Mouse (Mus musculus) myocyte (in vitro differentiated cells): ENCODE data around the gene Gstm4. TPM values are rescaled to one million over a fixed set of nuclear protein-coding genes. Genes with fewer than 3 reads are reported as not detected.

Experiments used
- polyA plus RNA-seq: library from polyadenylated mRNA; unstranded; fragments of >200 nt; fragmentation: generic; extraction: Trizol; gene quantifications from one replicate; pipeline ENCODE4 v1.2.1, GENCODE M21; 2012; ENCODE audit warnings: missing spikeins

Gstm4 gene
- polyA plus RNA-seq, 1 experiment = 0.52 TPM

Other genes with a start within 250 kb of the Gstm4 start
- not detected for gene Eps8l3, start 167.7 kb downstream of the Gstm4 start, polyA plus RNA-seq
- 25.4 TPM for gene Gstm5, start 149.1 kb downstream of the Gstm4 start, polyA plus RNA-seq
- 0.50 TPM for gene Gstm7, start 113.1 kb downstream of the Gstm4 start, polyA plus RNA-seq
- gene Gstm6, start 101.1 kb downstream of the Gstm4 start, polyA plus RNA-seq = not detected
- gene Gstm3, start 75.6 kb downstream of the Gstm4 start, polyA plus RNA-seq = not detected
- 17.1 TPM for gene Gstm2, start 58.4 kb downstream of the Gstm4 start, polyA plus RNA-seq
- 42.0 TPM for gene Gstm1, start 26.9 kb downstream of the Gstm4 start, polyA plus RNA-seq
- 32.6 TPM for gene Ampd2, start 41.8 kb upstream of the Gstm4 start, polyA plus RNA-seq
- 0.90 TPM for gene Gnat2, start 47.9 kb upstream of the Gstm4 start, polyA plus RNA-seq
- 20.1 TPM for gene Gnai3, start 101.3 kb upstream of the Gstm4 start, polyA plus RNA-seq
- 0.06 TPM for gene Gpr61, start 110.0 kb upstream of the Gstm4 start, polyA plus RNA-seq
- gene Amigo1, start 141.4 kb upstream of the Gstm4 start, polyA plus RNA-seq = 3.3 TPM
- 3.2 TPM for gene Cyb561d1, start 156.3 kb upstream of the Gstm4 start, polyA plus RNA-seq
- 2.7 TPM for gene Atxn7l2, start 166.0 kb upstream of the Gstm4 start, polyA plus RNA-seq
- 0.28 TPM for gene Sypl2, start 181.8 kb upstream of the Gstm4 start, polyA plus RNA-seq
- 191 TPM for gene Psma5, start 212.0 kb upstream of the Gstm4 start, polyA plus RNA-seq
- 6.0 TPM for gene Sort1, start 239.2 kb upstream of the Gstm4 start, polyA plus RNA-seq